Mouse (Mus musculus) heart, adult 2 months (tissue): ENCODE measurements around the gene Hip1r.

Experiments
- CTCF ChIP-seq: fragments of 200-600 bp; IDR thresholded peaks from 2 replicates; pipeline ENCODE4 v1.8.1; 2022; ENCODE audit warnings: antibody characterized with exemption, mild to moderate bottlenecking, moderate library complexity
- POLR2A ChIP-seq: fragments of 200-500 bp; IDR thresholded peaks from 2 replicates; pipeline ENCODE4 v1.6.1; 2011; ENCODE audit warnings: mild to moderate bottlenecking, low read depth, low read length, control low read depth; ENCODE audit not compliant: insufficient read depth

- TF ChIP-seq CTCF: no peak
- TF ChIP-seq POLR2A: no peak
These were observed 57.9 kb downstream of the Hip1r start for GRCm38 (mm10) chr5:124031068-124031955.
